Mouse (Mus musculus): ENCODE measurements at regions not wholly inside any gene's neighbourhood (a gene's known extent, or its start where the extent isn't known, plus 50 kb on each side); places are given as distances from the start of the nearest gene placed in this dataset.
"Not testable (repeated sequence)": the region's sequence is repeated elsewhere in the genome, so short reads cannot be mapped to it uniquely, and the experiment has no call there.

DNA sequence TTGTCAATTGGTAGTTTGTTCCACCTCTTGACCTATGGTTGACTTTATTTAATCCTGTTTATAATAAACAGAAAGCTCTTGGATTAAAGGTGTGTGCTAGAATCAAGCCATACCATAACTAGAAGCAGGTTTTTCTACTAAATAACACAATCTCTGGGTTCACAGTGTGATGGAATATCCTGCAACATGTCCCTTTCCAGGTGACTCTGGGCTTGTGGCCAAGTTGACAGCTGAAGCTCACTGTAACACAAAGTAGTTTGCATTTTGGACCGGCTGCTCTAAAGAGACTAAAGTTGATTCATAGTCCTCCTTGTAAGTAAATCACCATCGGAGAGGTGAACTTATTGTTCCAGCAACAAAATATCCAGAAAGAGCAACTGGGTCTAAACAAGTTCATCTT is 149.3 kb upstream of the Kctd3 start:
- DNase-seq (ENCODE audit: low read depth, low spot score), result no peak

- no peak for DNase-seq (ENCODE audit: low read depth, low spot score)
Observed at GRCm38 (mm10) chr1:189154376-189154775, 146.7 kb upstream of the Kctd3 start.

- DNase-seq (ENCODE audit: low read depth, low spot score), result no peak
Observed at GRCm38 (mm10) chr1:189153150-189153549, 145.5 kb upstream of the Kctd3 start.

DNA sequence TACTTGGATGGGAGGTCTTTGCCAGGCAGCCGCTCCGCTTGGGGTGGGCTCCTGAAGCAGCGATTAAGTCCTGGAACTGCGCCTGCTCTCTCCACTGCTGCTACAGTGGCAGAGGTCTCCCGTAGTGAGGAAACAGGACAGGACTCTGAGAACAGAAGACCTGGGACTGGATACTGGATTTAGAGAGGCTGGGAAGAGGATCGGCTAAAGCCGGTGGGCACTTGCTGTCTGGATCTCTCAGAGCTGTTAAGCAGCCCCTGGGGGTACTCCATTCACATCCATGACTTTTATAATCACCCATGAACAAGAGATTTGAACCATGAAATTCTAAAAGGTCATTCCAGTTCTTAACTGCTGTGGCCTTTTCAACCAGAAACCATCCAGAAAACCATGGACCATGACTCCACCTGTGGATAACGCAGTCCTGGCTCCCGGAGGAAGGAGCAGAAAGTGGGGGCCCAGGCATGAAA is 135.4 kb upstream of the Kctd3 start:
- no peak for DNase-seq (ENCODE audit: low read depth, low spot score)

GRCm38 (mm10) chr1:189142551-189142950 is 134.9 kb upstream of the Kctd3 start:
- DNase-seq (ENCODE audit: low read depth, low spot score), result peak; percentile 71

DNA sequence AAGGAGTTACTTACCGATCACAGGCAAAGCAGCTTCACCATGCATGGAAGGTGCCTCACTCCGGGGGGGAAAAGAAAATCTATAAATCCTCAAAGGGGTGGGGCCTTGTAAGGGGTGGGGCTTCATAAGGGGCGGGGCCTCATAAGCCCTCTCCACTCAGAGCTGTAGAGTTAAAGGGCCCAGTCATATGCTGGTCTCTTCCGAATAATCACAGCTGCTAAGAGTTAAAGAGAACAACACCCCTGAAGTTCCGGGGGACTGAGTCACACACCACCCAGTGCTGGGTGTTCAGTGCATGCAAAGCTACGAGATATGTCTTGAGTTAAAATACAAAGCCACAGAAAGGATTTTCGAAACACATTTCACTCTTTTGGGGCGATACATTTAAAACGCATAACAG is 134.1 kb upstream of the Kctd3 start:
- DNase-seq (ENCODE audit: low read depth, low spot score), result no peak

GRCm38 (mm10) chr1:189136731-189137385 is 129.2 kb upstream of the Kctd3 start:
- no peak for DNase-seq (ENCODE audit: low read depth, low spot score)

DNA sequence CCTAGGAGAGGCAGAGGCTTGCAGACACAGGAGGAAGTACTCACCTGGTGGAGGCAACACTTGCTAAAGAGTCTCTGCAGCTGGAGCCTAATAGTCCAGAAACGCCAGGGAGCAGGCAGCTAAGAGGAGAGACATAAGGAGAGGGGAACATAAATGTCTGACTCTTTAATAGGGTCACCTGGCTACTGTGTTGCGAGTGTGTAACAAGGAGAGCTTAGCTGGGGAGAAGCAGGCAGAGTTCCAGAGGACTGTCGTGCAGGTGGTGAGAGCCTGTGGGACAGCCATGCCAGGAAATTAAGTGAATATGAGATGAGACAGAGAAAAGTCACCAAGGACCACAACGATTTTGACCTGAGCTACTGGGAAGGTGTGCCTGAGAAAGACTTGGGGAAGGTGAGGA is 128.2 kb upstream of the Kctd3 start:
- DNase-seq (ENCODE audit: low read depth, low spot score), result no peak

- no peak for DNase-seq (ENCODE audit: low read depth, low spot score)
Observed at GRCm38 (mm10) chr1:189128706-189129105, 121.1 kb upstream of the Kctd3 start.

DNA sequence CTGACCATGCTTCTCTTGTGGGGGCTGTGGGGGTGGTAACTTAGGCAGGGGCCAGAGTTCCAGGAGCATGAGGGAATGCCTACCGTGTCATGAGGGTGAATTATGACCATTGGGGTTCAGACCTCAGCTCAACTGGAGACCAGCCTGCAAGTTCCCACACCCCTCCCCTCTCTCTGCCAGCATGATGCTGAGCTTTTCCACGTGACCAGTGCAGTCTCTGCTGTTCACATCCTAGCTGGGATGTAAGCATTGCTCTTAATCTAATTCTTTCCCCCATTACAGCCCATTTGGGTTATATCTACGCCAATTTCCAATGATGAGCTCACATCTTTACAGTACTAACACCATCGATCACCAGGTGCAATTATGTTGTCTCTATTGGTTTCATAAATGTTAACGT is 120.6 kb upstream of the Kctd3 start:
- DNase-seq (ENCODE audit: low read depth, low spot score), result not testable (repeated sequence)

- peak; percentile 14 for DNase-seq (ENCODE audit: low read depth, low spot score)
Observed at GRCm38 (mm10) chr1:189127367-189127766, 119.7 kb upstream of the Kctd3 start.

- no peak for DNase-seq (ENCODE audit: low read depth, low spot score)
Observed at GRCm38 (mm10) chr1:189119941-189120735, 112.5 kb upstream of the Kctd3 start.

DNA sequence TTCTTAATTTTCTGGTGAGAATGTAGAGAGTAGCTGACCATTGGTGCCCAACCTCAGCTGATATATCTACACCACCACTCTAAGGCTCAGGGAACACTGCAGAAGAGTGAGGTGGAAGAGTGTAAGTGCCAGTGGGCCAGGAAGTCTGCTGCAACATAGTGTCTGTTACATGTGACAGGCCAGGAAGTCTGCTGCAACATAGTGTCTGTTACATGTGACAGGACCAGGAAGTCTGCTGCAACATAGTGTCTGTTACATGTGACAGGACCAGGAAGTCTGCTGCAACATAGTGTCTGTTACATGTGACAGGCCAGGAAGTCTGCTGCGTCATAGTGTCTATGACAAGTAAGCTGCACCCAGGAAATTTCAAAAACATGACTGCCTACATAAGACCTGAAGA is 111.4 kb upstream of the Kctd3 start:
- DNase-seq (ENCODE audit: low read depth, low spot score), result not testable (repeated sequence)

DNA sequence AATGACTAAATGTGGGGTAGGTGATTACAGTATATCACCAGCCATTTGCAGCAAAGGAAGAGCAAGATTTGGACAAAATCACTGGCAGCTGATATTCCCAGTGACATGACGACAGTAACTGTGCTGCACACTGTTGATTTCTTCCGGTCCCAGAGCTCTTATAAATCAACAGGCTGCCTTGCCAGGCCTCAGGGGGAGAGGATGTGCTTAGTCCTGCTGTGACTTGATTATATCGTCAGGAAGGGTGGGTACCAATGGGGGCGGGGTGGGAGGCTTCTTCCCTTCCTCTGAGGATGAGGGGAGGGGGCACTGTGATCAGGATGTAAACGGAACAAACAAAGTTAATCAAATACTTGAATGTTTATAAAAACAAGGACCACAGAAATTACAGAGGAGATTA is 110.9 kb upstream of the Kctd3 start:
- no peak for DNase-seq (ENCODE audit: low read depth, low spot score)

DNA sequence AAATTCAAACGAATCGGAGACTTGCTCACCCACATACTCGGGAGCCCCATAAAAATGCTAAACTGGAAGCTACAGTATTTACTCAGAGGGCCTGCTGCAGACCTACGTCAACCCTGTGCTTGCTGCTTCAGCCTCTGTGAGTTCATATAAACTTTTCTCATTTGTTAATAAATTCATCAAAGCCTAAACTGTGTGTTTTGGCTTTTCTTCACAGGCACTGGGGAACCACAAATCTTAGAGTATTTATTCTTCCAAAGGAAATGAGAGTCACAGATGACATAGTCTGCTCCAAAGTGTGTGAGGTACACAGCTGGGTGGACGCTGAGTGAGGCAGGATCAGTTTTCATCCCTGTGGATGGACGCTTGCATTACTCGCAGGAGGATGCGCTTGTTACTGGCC is 108.3 kb upstream of the Kctd3 start:
- DNase-seq (ENCODE audit: low read depth, low spot score), result no peak

DNA sequence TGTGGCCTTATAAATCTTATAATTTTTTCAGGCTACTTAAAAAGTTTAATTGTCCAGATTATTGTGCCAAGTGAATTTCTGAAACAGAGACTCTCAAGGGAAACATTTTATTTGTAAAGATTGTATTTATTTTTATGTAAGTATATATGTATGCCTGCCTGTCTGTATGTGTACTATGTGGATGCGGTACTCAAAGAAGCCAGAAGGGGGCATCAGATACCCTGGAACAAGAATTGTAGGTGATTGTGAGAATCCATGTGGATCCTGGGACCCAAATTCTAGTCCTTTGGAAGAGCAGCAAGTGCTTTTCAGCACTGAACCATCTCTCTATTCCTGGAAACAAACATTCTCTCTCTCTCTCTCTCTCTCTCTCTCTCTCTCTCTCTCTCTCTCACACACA is 107.6 kb upstream of the Kctd3 start:
- DNase-seq (ENCODE audit: low read depth, low spot score), result peak; percentile 67

- no peak for DNase-seq (ENCODE audit: low read depth, low spot score)
Observed at GRCm38 (mm10) chr1:189108260-189109035, 100.8 kb upstream of the Kctd3 start.

- no peak for DNase-seq (ENCODE audit: low read depth, low spot score)
Observed at GRCm38 (mm10) chr1:189107841-189108240, 100.2 kb upstream of the Kctd3 start.

- DNase-seq (ENCODE audit: low read depth, low spot score), result no peak
Observed at GRCm38 (mm10) chr1:189107156-189107555, 99.5 kb upstream of the Kctd3 start.

DNA sequence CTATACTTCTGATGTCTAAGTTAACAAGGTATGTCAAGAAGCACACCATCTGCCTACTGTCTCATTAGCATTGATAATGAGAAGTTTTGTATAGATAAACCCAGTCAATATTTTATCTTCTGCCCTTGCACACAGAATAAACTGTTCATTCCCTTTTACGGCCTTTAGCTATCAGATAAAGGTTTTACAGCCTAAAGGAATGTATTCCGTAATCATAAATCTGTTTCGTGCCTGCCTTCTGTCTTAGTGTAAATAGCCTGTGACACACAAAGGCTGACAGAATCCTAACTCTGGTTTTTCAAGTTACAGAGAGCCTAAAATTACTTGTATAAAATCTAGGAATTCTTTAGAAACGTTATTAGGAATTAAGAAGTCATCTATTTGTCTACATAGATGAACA is 97.6 kb upstream of the Kctd3 start:
- no peak for DNase-seq (ENCODE audit: low read depth, low spot score)

DNA sequence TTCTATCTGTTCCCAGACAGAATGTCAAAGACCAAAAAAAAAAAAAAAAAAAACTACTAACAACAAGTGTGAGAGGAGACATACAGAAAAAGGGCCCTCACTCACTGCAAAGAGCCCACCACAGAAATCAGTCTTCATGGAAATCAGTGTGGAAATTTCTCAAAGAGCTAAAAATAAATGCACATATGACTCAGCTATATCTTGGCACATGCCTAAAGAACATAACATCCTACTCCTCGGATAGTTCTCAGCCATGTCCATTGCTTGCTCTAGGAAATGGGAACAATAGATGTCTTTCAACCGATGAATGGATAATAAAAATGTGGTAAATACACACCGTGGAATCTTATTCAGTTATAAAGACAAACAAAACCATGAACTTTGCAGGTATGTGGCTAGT is 95.1 kb upstream of the Kctd3 start:
- DNase-seq (ENCODE audit: low read depth, low spot score), result no peak

DNA sequence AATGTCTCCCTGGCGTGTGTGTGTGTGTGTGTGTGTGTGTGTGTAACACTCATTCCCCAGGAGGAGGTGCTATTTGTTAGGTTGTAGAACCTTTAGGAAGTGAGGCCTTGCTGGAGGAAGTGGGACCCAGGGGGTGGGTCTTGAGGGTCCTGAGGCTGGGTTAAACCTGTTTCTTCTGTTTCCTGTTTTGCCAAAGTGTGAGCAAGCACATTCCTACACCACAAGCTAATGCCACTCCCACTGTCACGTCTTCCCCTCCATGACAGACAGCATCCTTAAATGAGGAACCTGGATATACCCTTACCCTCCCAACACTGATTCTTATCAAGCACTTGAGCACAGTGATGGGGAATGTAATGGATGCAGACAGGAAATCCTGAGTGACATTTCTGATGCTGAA is 91.5 kb upstream of the Kctd3 start:
- no peak for DNase-seq (ENCODE audit: low read depth, low spot score)

All from ZHBTc4 (cell line).